Mouse (Mus musculus): ENCODE measurements around the gene Dapk2.

Gene Dapk2

GRCm38 (mm10) chr9:66186426-66186825, 28.4 kb downstream of the Dapk2 start:
- DNase-seq (ENCODE audit: low spot score) = no peak

- no peak for DNase-seq (ENCODE audit: low spot score)
Measured at GRCm38 (mm10) chr9:66189026-66189425, 31.0 kb downstream of the Dapk2 start.

GRCm38 (mm10) chr9:66194003-66194402, 36.0 kb downstream of the Dapk2 start:
- no peak for DNase-seq (ENCODE audit: low spot score)

GRCm38 (mm10) chr9:66196561-66196960, 38.5 kb downstream of the Dapk2 start:
- no peak for DNase-seq (ENCODE audit: low spot score)

- no peak for DNase-seq (ENCODE audit: low spot score)
Measured at GRCm38 (mm10) chr9:66198533-66198932, 40.5 kb downstream of the Dapk2 start.

GRCm38 (mm10) chr9:66199657-66200410, 41.8 kb downstream of the Dapk2 start:
- DNase-seq (ENCODE audit: low spot score) = no peak

GRCm38 (mm10) chr9:66200411-66200789, 42.4 kb downstream of the Dapk2 start:
- no peak for DNase-seq (ENCODE audit: low spot score)

- no peak for DNase-seq (ENCODE audit: low spot score)
Measured at GRCm38 (mm10) chr9:66201665-66202064, 43.6 kb downstream of the Dapk2 start.

GRCm38 (mm10) chr9:66202463-66202862, 44.4 kb downstream of the Dapk2 start:
- DNase-seq (ENCODE audit: low spot score) = no peak

- peak; percentile 22 for DNase-seq (ENCODE audit: low spot score)
Measured at GRCm38 (mm10) chr9:66205702-66206101, 47.7 kb downstream of the Dapk2 start.

- DNase-seq (ENCODE audit: low spot score) = no peak
Measured at GRCm38 (mm10) chr9:66206825-66207224, 48.8 kb downstream of the Dapk2 start.

- DNase-seq (ENCODE audit: low spot score) = no peak
Measured at GRCm38 (mm10) chr9:66211420-66211819, 53.4 kb downstream of the Dapk2 start.

GRCm38 (mm10) chr9:66212088-66212487, 54.1 kb downstream of the Dapk2 start:
- DNase-seq (ENCODE audit: low spot score) = no peak

- DNase-seq (ENCODE audit: low spot score) = no peak
Measured at GRCm38 (mm10) chr9:66212802-66213201, 54.8 kb downstream of the Dapk2 start.

GRCm38 (mm10) chr9:66213386-66214032, 55.5 kb downstream of the Dapk2 start:
- no peak for DNase-seq (ENCODE audit: low spot score)

GRCm38 (mm10) chr9:66215551-66215950, 57.5 kb downstream of the Dapk2 start:
- no peak for DNase-seq (ENCODE audit: low spot score)

- no peak for DNase-seq (ENCODE audit: low spot score)
Measured at GRCm38 (mm10) chr9:66217970-66218369, 59.9 kb downstream of the Dapk2 start.

GRCm38 (mm10) chr9:66218917-66219725, 61.1 kb downstream of the Dapk2 start:
- DNase-seq (ENCODE audit: low spot score) = no peak

GRCm38 (mm10) chr9:66223872-66224271, 65.8 kb downstream of the Dapk2 start:
- no peak for DNase-seq (ENCODE audit: low spot score)

GRCm38 (mm10) chr9:66225737-66226485, 67.9 kb downstream of the Dapk2 start:
- DNase-seq (ENCODE audit: low spot score) = no peak

GRCm38 (mm10) chr9:66228456-66229151, 70.6 kb downstream of the Dapk2 start:
- DNase-seq (ENCODE audit: low spot score) = no peak

All from layer of hippocampus, adult 11-12 months (tissue).